Mouse (Mus musculus) left cerebral cortex, postnatal 25 days (tissue): ENCODE data around the gene Ccdc83. TPM values are rescaled to one million over a fixed set of nuclear protein-coding genes. Genes with fewer than 3 reads are reported as not detected.
"Not testable (repeated sequence)": the region's sequence is repeated elsewhere in the genome, so short reads cannot be mapped to it uniquely, and the experiment has no call there.

Experiments
- DNase-seq, 2 experiments: peaks; one replicate each; pipeline ENCODE4 v3.0.0; 2022; ENCODE audit warnings: low spot score in 2 of 2, mixed read lengths in 1 of 2
- intact Hi-C: fragments of 180-260 bp; cut with DNase I; formaldehyde crosslinking; loops from one replicate; pipeline ENCODE4 v1.15.1; 2025
- total RNA-seq, 2 experiments: library from RNA; stranded (reverse); gene quantifications; 2 replicates each; pipeline ENCODE4 v1.2.3; 2021

Gene Ccdc83
- total RNA-seq, 2 experiments from 2014 or later: not detected

DNA sequence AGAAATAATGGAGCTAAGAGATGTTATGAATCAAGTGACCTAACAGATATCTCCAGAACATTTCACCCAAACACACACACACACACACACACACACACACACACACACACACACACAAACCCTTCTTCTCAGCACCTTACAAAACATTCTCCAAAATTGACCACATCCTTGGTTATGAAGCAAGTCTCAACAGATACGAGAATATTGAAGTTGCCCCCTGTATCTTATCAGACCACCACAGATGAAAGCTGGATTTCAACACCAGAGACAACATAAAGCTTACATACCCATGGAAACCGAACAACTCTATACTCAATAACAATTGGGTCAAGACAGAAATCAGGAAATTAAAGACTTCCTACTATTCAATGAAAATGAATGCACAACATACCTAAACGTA is 4.6 kb upstream of the Ccdc83 start:
- intact Hi-C loops: no loop called here
- DNase-seq: no peak

DNA sequence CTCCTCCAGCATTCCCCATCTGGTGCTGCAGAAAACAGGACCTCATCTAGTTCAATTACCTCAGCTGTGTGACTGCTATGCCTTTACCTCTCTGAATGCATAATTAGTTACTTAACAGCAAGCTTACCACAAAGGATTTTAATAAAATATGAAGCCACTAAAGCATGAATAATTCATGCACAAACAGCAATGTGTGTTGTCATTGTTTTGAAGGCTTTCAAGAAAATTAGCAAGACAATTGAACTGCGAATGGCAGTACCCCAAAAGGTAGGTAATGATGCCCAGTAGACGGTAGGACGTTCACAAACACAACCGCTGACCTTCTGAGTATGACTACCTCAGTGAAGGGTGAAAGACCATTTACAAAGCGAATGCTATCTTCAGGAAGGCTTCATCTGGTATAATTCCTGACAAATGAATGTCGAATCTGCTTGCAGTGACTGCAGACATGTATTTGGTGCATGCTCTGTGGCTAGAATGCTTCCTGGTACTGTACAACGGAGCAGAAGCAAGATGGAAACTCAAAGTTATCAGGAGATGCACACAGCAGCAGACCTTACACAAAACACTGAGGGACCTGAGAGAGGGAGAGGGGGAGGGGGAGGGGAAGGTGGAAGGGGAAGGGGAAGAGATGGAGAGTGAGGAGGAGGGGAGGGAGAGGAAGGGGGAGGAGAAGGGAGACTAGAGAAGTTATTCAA is 3.5 kb downstream of the Ccdc83 start:
- intact Hi-C loops: no loop called here
- DNase-seq: no peak

DNA sequence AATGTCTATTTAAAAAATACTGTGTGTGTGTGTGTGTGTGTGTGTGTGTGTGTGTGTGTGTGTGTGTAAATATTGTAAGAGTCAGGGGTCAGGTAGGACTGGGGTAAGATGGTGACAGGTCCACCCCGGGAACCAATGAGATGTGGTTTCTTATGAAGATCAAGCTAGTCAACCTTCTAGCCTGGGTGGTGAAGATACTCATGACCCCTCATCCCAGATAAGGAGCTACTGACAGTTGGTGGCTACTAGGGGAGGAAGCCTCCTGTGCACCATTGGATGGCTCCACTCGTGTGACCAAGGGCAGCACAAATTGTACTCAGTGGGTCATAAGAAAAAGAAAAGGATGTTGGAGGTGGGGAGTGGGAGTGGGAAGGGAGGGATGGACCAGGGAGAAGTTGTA is 5.7 kb downstream of the Ccdc83 start:
- intact Hi-C loops: no loop called here
- DNase-seq: no peak

DNA sequence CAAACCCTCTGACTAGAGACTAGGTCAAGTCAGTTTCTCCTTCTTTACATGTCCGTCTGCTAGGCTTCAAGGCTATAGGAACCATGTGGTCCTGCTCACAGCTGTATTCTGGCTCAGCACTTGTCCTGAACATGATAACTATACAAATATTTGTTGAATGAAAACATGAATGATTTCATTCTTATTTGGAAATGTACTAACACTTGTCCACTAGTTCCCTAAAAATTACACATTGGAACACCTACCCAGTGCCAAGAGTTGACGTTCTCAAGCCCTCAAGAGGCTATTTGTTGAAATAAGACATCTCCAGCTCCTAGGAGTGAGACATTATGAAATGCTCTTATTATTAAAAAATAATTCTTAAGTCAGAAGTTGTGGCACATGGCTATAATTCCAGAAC is 6.9 kb downstream of the Ccdc83 start:
- intact Hi-C loops: no loop called here

DNA sequence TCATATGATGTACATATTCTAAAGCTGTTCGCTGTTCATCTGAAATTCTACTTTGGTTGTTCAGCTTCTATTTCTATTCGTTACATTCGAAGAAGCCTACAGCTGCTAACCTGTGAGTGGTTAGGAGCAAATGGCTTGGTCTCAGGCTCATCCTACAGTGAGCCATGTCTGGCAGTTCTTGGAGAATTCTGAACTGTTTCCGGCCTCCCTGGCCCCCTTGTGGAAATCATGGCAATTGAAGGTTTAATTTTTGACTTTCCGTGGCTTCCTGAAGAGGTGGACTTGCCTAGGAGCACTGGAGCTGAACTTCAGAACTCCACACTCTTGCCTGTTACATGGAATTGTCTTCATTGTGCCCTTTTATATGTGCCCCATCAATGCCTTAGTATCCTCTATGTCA is 12.6 kb downstream of the Ccdc83 start:
- DNase-seq: no peak
- intact Hi-C loops: no loop called here

More for the DNA sequence above, 6.9 kb downstream of the Ccdc83 start:
- DNase-seq: no peak

DNA sequence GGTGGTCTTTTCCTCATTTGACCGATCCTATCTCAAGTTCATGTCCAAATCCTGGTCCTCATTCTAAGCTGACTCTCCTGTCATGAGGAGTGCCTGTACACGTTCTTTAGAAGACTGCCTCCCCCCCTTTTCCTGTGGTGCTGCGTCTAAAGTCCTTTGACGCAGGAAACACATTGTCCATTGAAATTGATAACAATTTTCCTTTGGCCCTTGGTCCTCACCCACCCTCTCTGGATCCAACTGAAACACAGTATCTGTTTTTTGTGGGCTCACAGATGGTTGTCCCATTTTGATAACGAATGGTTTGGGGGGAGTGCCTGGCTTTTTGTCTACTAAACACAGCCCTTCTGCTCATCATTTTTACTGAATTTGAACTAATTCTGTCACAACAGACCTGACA is 21.9 kb downstream of the Ccdc83 start:
- intact Hi-C loops: no loop called here

DNA sequence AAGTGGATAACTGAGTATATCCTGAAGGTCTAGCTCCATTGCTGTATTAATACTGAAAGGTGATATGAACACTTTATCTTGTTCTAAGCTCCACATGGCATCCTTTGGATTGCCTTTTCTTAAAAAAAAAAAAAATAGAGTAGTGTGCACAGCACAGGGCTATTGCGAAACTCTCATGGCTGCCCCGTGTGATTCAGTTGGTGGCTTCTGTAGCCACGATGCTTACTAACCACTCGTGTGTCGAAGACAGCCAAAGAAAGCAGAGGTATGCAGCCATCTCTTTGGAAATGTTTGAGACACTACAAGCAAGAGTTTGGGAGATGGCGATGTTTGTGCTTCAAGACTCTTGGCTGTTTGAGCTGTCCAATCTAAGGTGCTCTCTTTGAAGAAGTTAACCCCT is 22.4 kb downstream of the Ccdc83 start:
- intact Hi-C loops: no loop called here
- no peak for DNase-seq

More for the DNA sequence above, 21.9 kb downstream of the Ccdc83 start:
- DNase-seq: no peak

DNA sequence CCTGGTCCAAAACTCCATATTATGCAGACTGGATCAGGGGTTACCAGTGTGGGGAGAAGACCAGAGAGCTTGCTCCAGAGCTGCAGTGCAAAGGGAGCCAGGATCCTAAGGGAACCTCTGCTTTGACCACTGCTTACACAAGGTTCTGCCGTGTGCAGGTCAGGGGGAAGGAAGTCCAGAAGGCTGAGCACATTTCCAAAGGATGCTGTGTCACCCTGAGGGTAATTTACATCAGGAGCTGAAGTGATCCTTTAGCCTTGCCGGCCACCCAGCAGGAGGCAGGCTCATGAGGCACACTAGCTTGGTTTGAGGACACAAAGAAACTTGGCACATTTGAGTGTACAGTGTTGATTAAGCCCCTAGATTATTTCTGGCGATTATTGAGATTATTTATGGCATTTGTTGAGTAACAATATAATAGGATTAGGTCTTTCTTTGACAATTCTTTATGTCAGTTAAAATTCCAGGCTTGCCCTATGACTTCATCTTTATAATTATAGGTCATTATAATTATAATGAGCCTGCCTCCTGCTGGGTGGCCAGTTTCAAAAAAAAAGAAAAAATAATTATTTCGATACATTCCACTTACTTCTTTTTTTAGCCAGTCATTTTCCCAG is 29.2 kb downstream of the Ccdc83 start:
- intact Hi-C loops: no loop called here
- no peak for DNase-seq

DNA sequence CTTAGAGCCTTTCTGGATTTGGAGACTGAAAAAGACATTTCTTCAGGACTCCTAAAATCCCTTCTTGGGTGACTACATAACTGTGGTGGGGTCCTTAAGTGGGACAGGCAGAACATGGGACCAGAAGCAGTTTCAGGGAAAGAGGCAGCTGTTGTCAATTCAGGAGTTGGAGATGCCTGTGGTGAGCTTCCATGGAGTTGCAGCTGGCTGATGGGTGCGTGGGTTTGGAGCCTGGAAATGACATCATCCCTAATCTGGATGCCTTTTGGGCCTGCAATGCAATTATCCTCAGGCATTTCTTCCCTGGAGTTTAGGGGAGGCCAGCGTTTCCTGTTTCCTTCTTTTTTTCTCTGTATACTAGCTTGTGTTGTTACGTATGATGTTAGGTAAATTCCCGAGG is 31.7 kb downstream of the Ccdc83 start:
- intact Hi-C loops: no loop called here
- DNase-seq: peak in 1 of 2 experiments; percentile 25

DNA sequence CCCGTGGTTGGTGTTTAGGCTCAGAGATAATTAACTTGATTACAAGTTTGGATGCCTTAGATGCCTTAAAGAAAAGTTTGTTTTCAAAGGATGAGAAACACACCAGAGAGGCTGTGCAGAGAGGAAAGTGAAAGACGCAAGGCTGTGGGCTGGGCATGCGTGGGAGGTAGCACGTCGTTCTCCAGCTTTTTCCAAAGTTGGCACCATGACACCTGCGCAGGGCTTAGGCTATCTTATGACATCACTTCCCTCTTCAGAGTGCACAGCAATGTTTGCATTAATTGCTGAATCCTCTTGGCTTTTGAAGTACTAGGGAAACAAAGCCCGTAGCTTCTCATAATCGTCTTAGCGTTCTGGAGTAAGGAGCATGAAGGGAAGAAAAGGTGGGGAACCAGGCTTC is 34.1 kb downstream of the Ccdc83 start:
- DNase-seq: peak; percentile 16 to 56

DNA sequence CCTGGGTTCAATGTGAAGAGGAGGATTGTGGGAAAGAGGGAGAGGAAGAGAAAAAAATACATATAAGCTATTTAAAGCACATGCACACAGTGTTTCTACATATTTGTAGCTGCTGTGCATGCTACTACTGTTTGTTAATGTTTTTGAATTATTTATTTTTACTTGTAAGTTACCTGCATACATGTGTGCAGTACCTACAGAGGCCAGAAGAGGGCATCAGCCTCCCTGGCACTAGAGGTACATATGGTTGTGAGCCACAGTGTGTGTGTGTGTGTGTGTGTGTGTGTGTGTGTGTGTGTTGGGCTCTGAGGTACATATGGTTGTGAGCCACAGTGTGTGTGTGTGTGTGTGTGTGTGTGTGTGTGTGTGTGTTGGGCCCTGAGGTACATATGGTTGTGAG is 36.7 kb downstream of the Ccdc83 start:
- intact Hi-C loops, DNase-seq: not testable (repeated sequence)

More for the DNA sequence above, 34.1 kb downstream of the Ccdc83 start:
- intact Hi-C loops: no loop called here

DNA sequence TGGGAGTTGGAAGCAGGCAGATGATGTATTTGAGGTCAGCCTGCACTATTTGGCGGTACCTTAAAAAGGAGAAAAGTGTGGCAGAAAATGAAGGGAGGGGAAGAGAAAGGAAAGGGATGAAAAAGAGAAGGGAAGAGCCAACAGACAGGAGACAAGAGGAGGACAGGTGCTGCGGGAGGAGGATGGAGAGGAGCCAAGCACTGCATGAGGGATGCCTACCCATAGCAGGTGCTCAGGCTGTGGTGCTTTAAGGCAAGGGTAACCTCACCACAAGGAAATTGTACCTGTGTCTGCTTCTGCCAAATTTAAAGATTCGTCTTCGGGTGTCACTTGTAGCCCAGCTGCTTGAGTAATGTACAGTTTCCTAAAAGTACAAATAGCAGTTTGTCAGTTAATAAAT is 37.5 kb downstream of the Ccdc83 start:
- no peak for DNase-seq
- intact Hi-C loops: no loop called here

DNA sequence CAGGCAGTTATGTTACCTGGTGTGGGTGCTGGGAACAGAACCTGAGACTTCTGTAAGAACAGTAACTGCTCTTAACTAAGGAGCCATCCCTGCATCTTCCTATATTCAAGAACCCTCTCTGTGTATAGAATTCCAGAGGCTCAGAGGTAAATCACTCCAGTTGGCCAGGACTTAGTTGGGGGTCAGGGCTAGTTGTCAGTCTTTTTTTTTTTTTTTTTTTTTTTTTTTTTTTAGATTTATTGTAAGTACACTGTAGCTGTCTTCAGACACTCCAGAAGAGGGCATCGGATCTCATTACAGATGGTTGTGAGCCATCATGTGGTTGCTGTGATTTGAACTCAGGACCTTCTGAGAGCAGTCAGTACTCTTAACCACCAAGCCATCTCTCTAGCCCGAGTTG is 44.1 kb downstream of the Ccdc83 start:
- intact Hi-C loops: no loop called here
- no peak for DNase-seq

DNA sequence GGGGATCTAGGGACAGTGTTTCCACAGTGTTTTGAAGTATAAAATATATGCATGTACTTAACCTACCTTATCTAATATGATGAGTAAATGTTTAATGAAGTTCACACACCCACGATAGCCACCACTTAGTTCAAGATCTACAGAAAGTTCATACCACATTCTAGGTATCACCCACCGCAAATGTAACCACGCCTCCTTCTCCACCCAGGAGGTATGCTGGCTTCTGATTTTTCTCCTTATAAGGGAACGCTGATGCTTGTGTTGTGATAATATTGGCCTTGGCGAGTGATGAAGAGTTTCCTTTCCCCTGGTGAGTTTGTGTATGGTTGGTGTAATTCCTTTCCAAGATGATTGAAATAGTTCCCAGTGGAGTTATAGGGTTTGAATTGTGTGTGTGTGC is 47.5 kb downstream of the Ccdc83 start:
- no peak for DNase-seq
- intact Hi-C loops: no loop called here

DNA sequence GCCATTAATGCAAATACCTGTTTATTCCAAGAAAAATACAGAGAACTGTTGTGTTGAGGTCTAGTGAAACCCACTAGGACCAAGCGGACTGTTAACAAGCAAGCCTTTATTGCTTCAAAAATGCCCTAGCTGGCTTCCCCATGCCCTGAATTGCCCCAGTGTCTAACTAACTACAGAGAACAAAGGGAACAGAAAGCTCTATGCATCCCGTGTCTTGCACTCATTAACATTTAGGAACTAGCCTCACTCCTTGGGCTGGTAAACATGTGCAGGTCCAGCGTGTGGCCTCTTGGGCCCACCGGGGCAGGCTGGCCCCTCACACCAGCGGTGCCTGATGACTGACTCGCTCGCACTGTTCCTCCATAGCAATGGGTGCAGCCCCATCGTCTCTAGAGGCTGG is 49.1 kb downstream of the Ccdc83 start:
- peak in 1 of 2 experiments; percentile 50 for DNase-seq
- intact Hi-C loops: no loop called here

DNA sequence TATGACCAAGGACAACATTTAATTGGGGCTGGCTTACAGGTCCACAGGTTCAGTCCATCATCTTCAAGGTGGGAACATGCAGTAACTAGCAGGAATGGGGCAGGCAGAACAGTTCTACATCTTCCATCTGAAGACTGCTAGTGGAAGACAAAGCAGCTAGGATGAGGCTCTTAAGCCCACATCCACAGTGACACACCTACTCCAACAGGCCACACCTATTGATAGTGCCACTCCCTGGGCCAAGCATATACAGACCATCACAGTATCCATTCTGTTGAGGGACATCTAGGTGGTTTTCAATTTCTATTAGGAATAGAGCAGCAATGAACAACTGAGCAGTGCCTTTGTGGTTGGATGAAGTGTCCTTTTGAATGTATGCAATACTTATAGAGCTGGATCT is 54.6 kb downstream of the Ccdc83 start:
- intact Hi-C loops: no loop called here
- no peak for DNase-seq

DNA sequence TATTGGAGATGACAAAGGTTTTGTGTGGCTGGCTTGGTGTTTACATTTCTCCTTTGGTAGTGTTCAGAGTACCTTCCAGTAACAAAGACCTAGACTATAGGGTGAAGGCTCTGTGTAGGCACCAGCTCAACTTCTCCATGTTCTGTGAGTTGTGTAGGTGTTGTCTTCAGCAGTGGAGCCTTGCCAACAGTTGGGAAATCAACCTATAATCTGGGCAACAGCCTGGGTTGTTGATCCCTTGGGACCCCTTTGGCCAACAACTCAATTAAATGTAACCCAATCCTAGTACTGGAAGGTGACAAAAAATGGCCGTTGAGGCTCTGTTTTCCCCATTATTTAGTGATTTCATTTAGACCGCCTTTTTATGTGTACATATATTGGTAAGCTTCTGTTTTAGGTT is 55.5 kb downstream of the Ccdc83 start:
- DNase-seq: no peak
- intact Hi-C loops: no loop called here

DNA sequence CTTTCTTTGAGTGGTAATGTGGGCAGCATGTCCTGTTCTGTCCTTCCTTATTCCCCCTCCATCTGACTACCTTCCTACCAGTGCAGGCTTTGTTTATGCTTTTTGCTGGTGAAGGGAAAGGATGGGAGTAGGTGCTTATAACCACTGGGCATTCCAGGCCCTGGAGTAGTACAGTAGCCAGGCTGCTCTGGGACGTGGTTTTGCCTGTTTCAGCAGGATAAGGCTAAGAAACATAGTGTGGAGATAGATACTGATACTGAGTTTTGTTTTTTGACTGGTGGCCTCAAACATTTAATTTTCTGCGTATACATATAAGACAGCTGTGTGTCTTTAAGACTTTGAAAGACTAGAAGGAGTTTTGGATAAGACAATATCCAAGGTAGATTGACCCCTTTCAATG is 61.7 kb downstream of the Ccdc83 start:
- intact Hi-C loops: no loop called here
- no peak for DNase-seq

DNA sequence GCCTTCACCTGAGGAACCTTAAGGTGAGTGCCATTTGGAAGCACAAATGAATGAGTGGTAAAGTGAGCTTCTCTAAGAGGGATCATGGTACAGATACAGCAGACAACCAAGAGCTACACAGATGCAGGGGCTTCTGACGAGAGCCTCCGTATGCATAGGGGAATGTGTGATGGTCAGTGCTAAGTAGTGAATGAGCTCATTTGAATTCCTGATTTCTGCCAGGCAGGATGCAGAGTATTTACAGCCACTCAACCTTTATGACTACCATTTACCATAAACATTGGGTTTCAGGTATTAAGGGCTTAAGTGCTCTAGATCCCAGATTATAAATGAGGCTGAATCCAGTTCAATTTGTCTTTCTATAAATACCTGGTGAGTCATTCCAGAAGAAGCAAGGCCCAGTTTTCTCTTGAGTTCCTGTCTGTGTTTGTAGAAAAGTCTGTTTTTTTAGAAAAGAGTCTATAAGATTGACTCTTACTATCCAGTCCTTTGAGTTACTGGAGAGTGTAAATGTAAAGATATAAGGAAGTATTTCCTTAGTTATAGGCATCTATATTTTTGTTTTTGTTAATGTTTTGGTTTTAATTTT is 63.6 kb downstream of the Ccdc83 start:
- peak in 1 of 2 experiments; percentile 39 for DNase-seq
- intact Hi-C loops: no loop called here

DNA sequence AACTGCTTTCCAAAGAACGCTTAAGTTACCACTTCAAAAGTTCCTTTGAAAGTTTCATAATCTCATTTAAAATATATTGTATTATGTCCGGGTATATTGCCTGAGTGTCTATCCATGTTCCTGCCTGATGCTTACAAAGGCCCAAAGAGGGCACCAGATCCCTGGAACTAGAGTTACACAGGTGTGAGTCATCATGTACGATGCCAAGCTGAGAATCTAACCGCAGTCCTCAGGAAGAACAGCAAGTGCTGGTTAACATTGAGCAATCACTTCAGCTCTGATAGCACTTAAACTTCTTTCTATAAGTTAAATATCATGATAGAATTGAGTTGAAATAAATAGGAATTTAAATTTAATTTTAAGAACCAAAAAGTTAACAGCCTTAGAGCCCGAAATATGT is 65.3 kb downstream of the Ccdc83 start:
- intact Hi-C loops: no loop called here
- no peak for DNase-seq

DNA sequence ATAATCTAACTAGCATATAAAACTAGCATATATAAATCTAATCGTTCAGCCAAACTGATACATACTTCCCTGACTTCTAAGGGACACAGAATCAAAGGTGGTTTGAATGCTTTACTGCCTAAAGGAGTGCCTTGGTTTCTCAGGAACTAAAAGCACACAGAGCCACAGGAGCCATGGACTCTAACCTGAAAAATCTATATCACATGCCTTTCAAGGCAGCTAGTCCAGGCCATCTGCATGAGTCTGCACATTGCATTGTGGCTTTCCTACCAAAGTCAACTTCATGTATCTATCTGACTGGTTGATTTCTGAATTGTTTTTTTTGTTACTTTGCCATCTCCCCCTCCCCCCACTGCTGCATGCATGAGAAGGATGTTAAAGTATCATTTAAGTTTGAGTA is 84.9 kb downstream of the Ccdc83 start:
- DNase-seq: no peak
- intact Hi-C loops: no loop called here
